Mouse (Mus musculus): ENCODE data around the gene Fam219a.

GRCm38 (mm10) chr4:41610594-41610980 is 41.2 kb upstream of the Fam219a start:
- TF ChIP-seq CTCF (IDR thresholded peaks at IDR 0.05; ENCODE audit: borderline replicate concordance, insufficient read depth, low read depth, low read length), result no peak
- TF ChIP-seq POLR2A (IDR thresholded peaks at IDR 0.05; ENCODE audit: borderline replicate concordance, insufficient read depth, low read length), result no peak

Measured in cerebellum, adult 2 months (tissue).